Mouse (Mus musculus): ENCODE results near the gene Tmem117. TPM values are rescaled to one million over a fixed set of nuclear protein-coding genes. Genes with fewer than 3 reads are reported as not detected.

Gene Tmem117
- 1 to 10 TPM; 8.1 to 9.2 TPM for total RNA-seq (2021)

- peak; percentile 53 for DNase-seq
Observed at GRCm38 (mm10) chr15:94628830-94629601, at the start of gene Tmem117. Gene Tmem117, plus strand, starts transcription at chr15:94629232.

GRCm38 (mm10) chr15:94582000-94582593, 46.9 kb upstream of the Tmem117 start:
- DNase-seq: no peak

GRCm38 (mm10) chr15:94583153-94583552, 45.9 kb upstream of the Tmem117 start:
- no peak for DNase-seq

GRCm38 (mm10) chr15:94584738-94585137, 44.3 kb upstream of the Tmem117 start:
- DNase-seq: no peak

- DNase-seq: no peak
Observed at GRCm38 (mm10) chr15:94587826-94588715, 41.0 kb upstream of the Tmem117 start.

- peak; percentile 99 for DNase-seq
Observed at GRCm38 (mm10) chr15:94589219-94590075, 39.6 kb upstream of the Tmem117 start, which contains the start of gene Twf1. Gene Twf1, minus strand, starts transcription at chr15:94589889.

GRCm38 (mm10) chr15:94590083-94590482, 38.9 kb upstream of the Tmem117 start:
- DNase-seq: no peak

GRCm38 (mm10) chr15:94591356-94591755, 37.7 kb upstream of the Tmem117 start:
- no peak for DNase-seq

- DNase-seq: no peak
Observed at GRCm38 (mm10) chr15:94593586-94593985, 35.4 kb upstream of the Tmem117 start.

- DNase-seq: no peak
Observed at GRCm38 (mm10) chr15:94600145-94600707, 28.8 kb upstream of the Tmem117 start.

GRCm38 (mm10) chr15:94601339-94601738, 27.7 kb upstream of the Tmem117 start:
- peak; percentile 63 for DNase-seq

GRCm38 (mm10) chr15:94602441-94602840, 26.6 kb upstream of the Tmem117 start:
- DNase-seq: no peak

- DNase-seq: no peak
Observed at GRCm38 (mm10) chr15:94607768-94608167, 21.3 kb upstream of the Tmem117 start.

- no peak for DNase-seq
Observed at GRCm38 (mm10) chr15:94616036-94616435, 13.0 kb upstream of the Tmem117 start.

- no peak for DNase-seq
Observed at GRCm38 (mm10) chr15:94620909-94621308, 8.1 kb upstream of the Tmem117 start.

GRCm38 (mm10) chr15:94628463-94628829, 586 bp upstream of the Tmem117 start:
- DNase-seq: no peak

- no peak for DNase-seq
Observed at GRCm38 (mm10) chr15:94630553-94630952, 1.5 kb downstream of the Tmem117 start.

- no peak for DNase-seq
Observed at GRCm38 (mm10) chr15:94634524-94634923, 5.5 kb downstream of the Tmem117 start.

- no peak for DNase-seq
Observed at GRCm38 (mm10) chr15:94638207-94638606, 9.2 kb downstream of the Tmem117 start.

GRCm38 (mm10) chr15:94639126-94639525, 10.1 kb downstream of the Tmem117 start:
- no peak for DNase-seq

GRCm38 (mm10) chr15:94646012-94646411, 17.0 kb downstream of the Tmem117 start:
- no peak for DNase-seq

- DNase-seq: no peak
Observed at GRCm38 (mm10) chr15:94648430-94648829, 19.4 kb downstream of the Tmem117 start.

All from heart, postnatal 4 days (tissue).